Mouse (Mus musculus): Measurements from ENCODE around the gene Usp29.

- TF ChIP-seq CTCF (IDR thresholded peaks at IDR 0.05; ENCODE audit: low read depth) = no peak
- no peak for TF ChIP-seq EP300 (IDR thresholded peaks at IDR 0.05; ENCODE audit: low read depth)
These were observed 196.3 kb downstream of the Usp29 start for GRCm38 (mm10) chr7:6926731-6926995.

Data from liver, embryonic 14.5 days (tissue).